Mouse (Mus musculus) lung, adult 2 months (tissue): ENCODE measurements at regions not wholly inside any gene's neighbourhood (a gene's known extent, or its start where the extent isn't known, plus 50 kb on each side); places are given as distances from the start of the nearest gene placed in this dataset.
A peak's percentile ranks its signal among the peaks of the same experiment; 100 is the strongest.
"Not testable (repeated sequence)": the region's sequence is repeated elsewhere in the genome, so short reads cannot be mapped to it uniquely, and the experiment has no call there.

Experiments used
- DNase-seq: peaks from one replicate; pipeline ENCODE4 v3.0.0; 2022
- H3K4me1 ChIP-seq: fragments of 200-500 bp; 2 replicates; pipeline ENCODE4 v1.6.1; 2011; ENCODE audit warnings: low read length; ENCODE audit not compliant: control insufficient read depth, insufficient read depth
- H3K4me3 ChIP-seq: fragments of 200-500 bp; replicated peaks from 2 replicates; pipeline ENCODE3; 2011; ENCODE audit warnings: low read depth, mild to moderate bottlenecking, control low read depth, low read length; ENCODE audit errors: extremely low read depth
- CTCF ChIP-seq: fragments of 200-500 bp; IDR thresholded peaks from 2 replicates; pipeline ENCODE4 v1.5.1; 2011; ENCODE audit warnings: mild to moderate bottlenecking, low read length, control low read depth; ENCODE audit not compliant: insufficient read depth
- POLR2A ChIP-seq: fragments of 200-500 bp; IDR thresholded peaks from 2 replicates; pipeline ENCODE4 v1.6.1; 2011; ENCODE audit warnings: low read depth, mild to moderate bottlenecking, control low read depth, low read length, borderline replicate concordance; ENCODE audit errors: extremely low read depth
- WGBS: fragments of 180-500 bp; shearing (Covaris S2); methylation state at CpG from one replicate; pipeline ENCODE4 v1.1.7; 2018; 5-methylcytosine and 5-hydroxymethylcytosine counted together

DNA sequence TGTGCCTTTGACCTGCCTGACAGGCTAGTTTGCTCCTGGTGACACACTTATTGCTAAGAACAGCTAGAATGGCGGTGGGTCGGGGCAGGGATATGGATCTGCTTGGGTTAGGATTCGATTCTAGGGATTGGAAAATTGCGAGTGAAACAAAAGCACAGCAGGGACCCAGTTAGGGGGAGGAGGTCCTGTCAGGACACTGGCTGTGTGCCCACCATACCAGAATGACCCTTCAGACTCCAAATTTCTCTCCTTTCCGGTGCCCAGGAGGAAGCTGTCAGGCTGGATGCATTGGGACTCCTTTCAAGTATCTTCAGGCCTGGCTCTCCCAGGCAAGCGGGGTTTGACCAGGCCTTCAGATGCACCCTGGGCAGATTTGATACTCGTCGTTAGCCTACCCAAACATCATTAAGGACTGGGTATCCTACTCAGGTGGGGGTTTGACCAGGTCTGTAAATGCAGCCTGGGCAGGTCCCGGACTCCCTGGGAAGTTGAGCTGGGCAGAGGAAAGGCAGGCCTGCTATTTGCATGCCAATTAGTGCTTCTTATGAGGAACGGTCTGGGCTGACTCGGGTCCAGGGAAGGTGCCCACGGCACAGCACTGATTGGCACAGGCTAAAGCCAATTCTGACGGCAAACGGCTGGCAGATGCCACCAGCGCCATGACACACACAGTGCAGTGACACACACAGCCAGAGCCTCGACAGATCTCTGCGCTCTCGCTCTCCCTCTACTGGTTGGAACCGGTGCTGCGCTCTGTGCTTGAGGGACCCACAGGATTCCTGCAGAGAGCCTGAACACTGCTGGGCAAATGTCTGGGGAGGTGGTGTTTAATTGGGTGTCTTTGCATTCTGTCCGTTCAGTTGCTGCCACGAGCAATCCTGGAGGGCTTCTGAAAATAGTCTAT lies 403.3 kb downstream of the Ice1 start:
- H3K4me3 ChIP-seq: no peak overlapping the region
- DNase-seq: peak; percentile 47
- H3K4me1 ChIP-seq: no peaks in the 10 kb centered on the region
- 38% methylated on average over 22 of the region's 22 CpGs for WGBS
- peak; percentile 82 for TF ChIP-seq CTCF
- TF ChIP-seq POLR2A: no peak

DNA sequence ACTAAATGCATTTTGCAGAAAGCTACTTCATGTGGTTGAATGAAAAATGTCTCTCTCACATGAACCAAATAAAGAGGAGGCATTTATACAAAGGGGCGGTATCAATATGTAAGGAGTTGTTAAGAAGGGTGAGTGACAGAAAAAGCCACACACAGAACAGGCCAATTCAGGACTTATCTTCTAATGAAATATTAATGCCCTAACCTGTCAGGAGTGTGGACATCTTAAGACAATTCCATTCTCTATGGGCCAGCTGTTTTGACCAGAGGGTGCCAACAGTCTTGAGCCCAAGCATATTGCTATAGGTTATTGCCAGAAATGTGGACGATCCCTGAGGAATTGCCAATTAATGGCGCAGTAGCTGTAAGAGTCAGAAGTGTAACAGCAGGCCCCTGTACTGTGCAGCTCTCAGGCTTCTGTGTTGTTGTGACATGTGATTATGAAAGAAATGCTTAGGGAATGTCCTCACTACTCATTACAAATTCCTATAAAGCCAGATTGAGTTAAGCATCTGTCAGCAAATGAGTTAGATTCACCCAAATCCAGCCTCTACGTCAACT lies 393.8 kb downstream of the Ice1 start:
- WGBS: 80% methylated on average over 4 of the region's 4 CpGs
- H3K4me1 ChIP-seq: no peaks in the 10 kb centered on the region
- no peak for DNase-seq
- TF ChIP-seq CTCF (no peak), POLR2A (no peak)
- no peak overlapping the region for H3K4me3 ChIP-seq

DNA sequence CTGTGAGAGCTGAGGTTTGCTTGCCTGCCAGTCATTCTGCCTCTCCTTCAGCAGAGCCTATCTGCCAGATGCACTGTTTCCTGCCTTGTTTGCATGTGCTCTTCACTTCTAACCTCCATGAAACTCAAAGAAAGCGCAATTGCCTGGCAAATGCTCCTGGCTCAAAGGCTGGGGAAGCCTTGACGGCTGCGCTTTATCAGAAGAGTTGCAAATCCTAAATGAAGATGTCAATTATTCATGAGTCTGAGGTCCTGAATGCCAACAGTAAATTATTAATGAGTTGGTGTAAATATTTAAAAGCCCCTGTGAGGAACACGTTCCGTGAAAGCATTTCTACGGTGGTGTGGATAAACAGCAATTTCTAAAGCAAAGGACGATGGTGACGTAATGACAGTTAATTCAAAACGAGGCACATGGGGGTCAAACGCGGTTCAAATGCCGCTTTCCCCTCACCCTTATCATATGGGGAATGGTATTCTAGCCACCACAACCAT lies 377.4 kb downstream of the Ice1 start:
- 33% methylated on average over 12 of the region's 12 CpGs for WGBS
- DNase-seq: no peak
- no peak for TF ChIP-seq POLR2A
- TF ChIP-seq CTCF: no peak

DNA sequence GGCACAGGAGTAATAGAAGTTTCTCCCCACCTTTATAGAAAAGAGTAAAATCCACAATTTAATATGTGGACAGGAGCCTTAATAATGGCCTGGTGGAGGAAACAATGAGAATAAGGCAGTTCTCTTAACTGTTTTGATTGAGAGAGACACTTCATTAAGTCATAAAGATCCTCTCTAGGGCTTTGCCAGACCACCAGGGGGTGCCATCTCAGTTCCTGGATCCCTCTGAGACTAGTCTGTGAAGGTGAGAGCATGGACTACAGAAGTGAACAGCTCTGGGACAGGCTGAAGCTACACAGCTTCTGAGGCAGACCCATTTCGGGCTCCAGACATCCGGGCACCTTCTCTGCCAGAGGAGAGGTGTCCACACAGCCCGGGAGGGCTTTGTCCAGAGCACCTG lies 373.8 kb downstream of the Ice1 start:
- Histone ChIP-seq H3K4me3 (no peak overlapping the region), H3K4me1 (no peaks in the 10 kb centered on the region)
- TF ChIP-seq CTCF: no peak
- 89% methylated on average over 3 of the region's 3 CpGs for WGBS
- no peak for DNase-seq

More for the DNA sequence above, 377.4 kb downstream of the Ice1 start:
- no peaks in the 10 kb centered on the region for H3K4me1 ChIP-seq
- H3K4me3 ChIP-seq: no peak overlapping the region

DNA sequence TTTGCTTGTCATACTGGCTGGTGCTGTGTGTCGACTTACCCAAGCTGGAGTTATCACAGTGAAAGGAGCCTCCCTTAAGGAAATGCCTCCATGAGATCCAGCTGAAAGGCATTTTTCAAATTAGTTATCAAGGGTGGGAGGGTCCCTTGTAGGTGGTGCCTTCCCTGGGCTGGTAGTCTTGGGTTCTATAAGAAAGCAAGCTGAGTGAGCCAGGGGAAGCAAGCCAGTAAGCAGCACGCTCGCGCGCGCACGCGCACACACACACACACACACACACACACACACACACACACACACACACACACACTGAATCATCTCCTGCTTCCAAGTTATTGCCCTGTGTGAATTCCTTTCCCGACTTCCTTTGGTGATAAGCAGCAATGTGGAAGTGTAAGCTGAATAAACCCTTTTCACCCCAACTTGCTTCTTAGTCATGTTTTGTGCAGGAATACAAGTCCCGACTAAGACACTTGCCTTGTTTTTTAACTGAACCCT lies 360.5 kb downstream of the Ice1 start:
- whole genome bisulfite sequencing: 53% methylated on average over 10 of the region's 10 CpGs
- not testable (repeated sequence) for DNase-seq, H3K4me1 ChIP-seq, H3K4me3 ChIP-seq

- DNase-seq: no peak
- Histone ChIP-seq H3K4me1 (no peaks in the 10 kb centered on the region), H3K4me3 (no peak overlapping the region)
- 66% methylated on average over 13 of the region's 13 CpGs for WGBS
- TF ChIP-seq POLR2A (no peak), CTCF (no peak)
These were observed 359.5 kb downstream of the Ice1 start for GRCm38 (mm10) chr13:70277667-70278591.

DNA sequence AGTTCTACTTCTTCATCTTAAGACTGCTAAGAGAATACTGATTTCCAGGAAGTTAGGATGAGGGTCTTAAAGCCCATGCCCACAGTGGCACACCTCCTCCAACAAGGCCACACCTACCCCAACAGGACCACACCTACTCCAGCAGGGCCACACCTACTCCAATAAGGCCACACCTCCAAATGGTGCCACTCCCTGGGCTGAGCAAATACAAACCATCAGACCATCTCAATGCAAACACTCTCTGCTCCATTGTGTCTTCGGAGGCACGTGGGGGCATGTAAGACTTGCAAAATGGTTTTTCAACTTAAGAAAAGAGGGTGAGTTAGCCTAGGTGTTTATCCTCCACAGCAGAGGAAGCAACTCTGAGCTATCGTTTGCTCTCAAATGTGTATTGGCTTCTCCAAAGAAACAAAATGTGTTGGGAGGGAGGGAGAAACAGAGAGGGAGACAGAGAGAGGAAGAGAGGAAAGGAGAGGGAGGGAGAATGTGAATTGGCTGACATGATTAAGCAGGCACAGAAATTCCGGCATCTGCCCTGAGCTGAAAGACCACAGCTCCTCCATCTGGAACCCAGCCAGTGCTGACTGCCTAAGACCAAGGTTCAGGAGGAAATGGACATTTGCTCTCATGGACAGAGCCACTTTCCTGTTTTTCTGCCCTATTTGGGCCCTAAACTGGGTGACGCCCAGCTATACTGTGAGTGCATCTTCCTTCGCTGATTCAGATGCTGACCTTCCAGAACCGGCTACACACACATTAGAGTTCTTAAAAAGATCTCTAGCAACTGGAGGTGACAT lies 356.2 kb downstream of the Ice1 start:
- no peak for DNase-seq
- no peaks in the 10 kb centered on the region for H3K4me1 ChIP-seq
- WGBS: 40% methylated on average over 7 of the region's 7 CpGs
- no peak for TF ChIP-seq CTCF
- no peak overlapping the region for H3K4me3 ChIP-seq

- DNase-seq: no peak
- Histone ChIP-seq H3K4me1 (no peaks in the 10 kb centered on the region), H3K4me3 (no peak overlapping the region)
- 44% methylated on average over 4 of the region's 4 CpGs for WGBS
- TF ChIP-seq POLR2A (no peak), CTCF (no peak)
These were observed 354.7 kb downstream of the Ice1 start for GRCm38 (mm10) chr13:70282731-70283130.

DNA sequence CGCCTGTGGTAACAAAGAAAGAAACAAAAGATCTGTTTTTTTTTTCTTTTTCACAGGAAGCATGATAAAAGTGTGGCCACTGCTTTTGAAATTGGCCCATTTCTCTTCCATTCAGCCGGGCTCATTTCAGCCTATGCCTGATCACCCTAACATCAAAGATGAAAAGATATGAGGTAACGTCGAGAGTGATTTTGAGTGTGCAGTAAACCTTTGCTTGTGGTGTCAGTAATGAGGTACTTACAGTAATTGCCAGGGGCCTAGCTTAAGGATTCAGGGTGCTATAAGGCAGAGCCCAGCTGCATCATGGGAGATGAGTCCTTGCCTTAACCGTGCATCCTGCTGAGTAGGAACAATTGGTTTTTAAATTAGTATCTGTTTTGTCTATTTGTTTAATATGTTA lies 354.2 kb downstream of the Ice1 start:
- WGBS: 59% methylated on average over 5 of the region's 5 CpGs
- TF ChIP-seq POLR2A: no peak
- TF ChIP-seq CTCF: no peak
- no peak for DNase-seq
- H3K4me3 ChIP-seq: no peak overlapping the region
- no peaks in the 10 kb centered on the region for H3K4me1 ChIP-seq
